Mouse (Mus musculus): ENCODE measurements at regions not wholly inside any gene's neighbourhood (a gene's known extent, or its start where the extent isn't known, plus 50 kb on each side); places are given as distances from the start of the nearest gene placed in this dataset.

DNA sequence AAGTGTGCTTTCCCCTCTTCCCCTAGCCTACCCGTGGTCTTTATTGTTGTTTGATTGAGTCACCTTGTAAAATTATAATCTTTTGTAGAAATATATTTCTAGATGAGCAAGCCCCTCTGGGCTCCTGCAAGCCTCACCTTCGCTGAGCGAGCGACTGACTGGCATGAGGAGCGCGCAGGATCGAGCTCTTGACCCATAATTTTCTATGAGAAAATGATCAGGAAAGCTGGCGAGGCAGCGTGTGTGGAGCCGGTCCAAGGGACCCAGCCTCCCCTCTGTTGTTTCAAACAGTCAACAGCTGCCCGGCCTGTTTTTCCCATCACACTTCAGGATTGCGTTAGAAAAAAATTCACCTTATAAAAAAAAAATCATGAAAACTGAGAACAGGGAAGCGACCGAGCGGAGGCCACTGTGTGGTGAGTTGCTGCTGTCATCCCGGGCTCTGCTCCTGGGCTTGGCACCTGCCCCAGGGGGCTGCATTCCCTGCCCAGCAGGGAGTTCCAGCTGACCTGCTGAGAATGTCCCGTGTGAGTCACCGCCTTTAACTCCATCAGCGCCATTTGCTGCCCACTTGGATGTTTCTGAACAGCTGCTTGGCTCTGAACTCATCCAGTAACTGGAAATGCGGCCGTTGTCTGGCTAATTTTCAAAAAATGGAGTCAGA, 180.5 kb upstream of the Runx1 start:
- no peak for ATAC-seq

DNA sequence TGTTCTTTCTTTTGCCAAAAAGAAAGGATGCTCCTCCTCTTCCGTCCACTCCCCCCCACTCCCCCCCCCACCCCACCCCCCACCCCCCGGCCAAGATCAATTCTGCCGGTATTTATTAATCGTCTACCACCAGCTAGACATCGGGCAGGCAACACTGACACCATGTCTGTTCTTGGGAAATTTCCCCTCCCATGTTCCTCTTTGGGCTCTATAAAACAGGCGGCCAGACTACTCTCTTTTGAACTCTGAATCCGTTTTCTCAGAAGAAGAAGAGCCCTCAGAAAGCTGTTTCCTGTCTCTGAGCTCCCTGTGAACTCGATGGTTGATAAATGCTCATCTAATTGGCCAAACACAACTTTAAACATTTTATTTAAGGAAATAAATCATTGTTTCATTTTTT, 179.5 kb upstream of the Runx1 start:
- ATAC-seq, result no peak

- ATAC-seq, result no peak
Measured at GRCm38 (mm10) chr16:93003830-93004229, 177.9 kb upstream of the Runx1 start.

DNA sequence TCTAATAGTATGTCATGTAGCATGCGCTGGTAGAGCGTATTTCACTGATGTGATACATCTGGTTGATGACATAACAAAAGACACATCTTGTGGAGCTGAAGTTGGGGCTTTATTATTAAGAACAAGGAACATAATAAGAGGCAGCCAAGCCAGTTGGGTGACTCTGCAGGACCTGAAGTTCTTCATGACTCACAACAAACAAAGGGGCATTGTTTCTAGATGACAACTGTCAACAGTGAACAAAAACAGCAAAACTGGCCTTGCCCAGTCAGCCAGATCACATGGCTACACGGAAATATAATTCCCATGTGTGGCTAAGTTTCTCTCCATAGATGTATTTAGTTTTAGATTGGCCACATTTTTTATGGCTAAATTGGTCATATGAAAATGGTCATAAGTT, 172.7 kb upstream of the Runx1 start:
- ATAC-seq, result no peak

DNA sequence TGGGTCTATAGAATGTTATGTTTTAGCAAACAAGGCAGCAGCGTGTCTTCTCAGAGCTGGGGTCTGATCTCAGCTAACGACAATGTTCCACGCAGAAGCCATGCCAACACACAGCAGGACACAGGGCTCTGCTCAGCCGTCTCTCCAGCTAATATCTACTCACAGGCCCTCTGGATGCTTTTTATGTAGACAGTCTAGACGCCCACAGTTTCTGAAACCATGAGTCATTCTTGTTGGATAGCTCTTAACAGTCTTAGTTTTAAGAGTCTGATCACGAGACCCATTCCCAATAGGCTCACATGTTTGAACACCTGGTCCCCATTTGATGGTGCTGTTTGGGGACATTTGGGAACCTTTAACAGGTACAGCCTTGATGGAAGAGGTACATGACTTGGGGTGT, 171.7 kb upstream of the Runx1 start:
- no peak for ATAC-seq

DNA sequence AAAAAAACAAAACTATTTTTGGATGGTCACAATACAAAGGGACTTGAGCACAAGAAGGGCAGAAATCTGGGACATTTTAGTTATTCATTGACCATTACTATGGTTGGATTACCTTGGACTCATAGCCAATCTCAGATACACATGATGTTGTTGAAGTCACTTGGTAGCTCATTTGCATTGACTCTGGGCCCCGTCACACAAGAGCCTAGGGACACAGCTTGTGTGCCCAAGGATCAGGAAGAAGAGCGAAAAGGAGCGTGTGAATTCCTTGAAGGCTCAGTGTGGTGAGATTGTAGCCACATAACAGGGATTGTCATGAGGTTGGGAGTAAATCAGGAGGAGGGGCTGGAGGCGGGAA, 170.0 kb upstream of the Runx1 start:
- ATAC-seq, result no peak

- peak; percentile 19 for ATAC-seq
Measured at GRCm38 (mm10) chr16:92995132-92995992, 169.4 kb upstream of the Runx1 start.

DNA sequence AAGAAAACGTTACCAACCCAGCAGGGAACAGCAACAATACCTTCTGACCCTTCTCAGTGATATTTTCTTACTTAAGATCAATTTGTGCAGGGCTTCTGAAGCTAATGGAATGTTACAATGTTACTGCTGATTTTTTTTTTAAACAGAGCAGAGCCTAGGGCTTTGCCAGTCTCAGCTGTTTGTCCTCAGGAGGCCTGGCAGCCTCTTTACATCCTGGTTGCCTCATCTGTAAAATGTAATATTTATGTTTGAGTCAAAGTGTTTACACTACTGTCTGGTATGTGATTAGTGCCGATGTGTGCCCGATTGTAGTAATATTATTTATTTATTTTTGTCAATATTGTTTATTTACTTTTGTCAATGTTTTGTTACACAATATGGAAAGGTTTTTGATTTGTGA, 166.9 kb upstream of the Runx1 start:
- no peak for ATAC-seq

DNA sequence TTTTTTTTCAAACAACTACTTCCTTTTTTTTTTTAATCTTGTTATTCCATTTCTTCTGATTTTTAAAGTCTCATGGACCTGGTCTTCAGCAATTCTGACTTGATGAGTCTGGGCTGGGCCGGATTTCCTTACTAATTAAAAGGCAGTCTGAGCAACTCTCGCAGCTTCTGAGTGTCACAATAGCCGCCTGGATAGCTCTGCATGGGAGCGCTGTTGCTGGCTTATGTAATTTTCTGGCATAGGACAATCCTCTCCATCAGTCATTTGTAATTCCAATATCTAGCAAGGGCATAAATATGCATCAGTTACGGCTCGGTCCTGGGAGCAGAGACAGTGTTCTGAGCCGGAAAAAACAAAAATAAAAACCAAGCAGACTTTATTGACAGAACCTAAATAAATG, 165.5 kb upstream of the Runx1 start:
- ATAC-seq, result no peak

DNA sequence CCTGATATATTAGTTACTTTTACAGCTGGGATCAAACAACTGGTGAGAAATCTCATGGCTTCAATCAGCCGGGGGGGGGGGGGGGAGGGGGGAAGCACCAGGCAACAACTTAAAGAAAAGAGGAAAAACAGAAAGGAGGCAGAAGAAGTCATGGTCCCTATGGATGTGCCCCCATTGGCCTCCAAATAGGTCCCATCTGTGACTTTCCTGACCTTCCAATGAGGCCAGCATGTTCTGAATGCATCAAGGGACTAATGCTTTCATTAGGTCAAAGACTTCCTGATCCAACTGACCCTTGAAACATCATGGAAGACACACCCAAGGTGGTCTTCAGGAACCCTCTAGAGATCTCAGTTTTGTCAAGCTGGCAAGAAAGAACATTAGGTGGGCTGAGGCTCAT, 162.5 kb upstream of the Runx1 start:
- no peak for ATAC-seq

DNA sequence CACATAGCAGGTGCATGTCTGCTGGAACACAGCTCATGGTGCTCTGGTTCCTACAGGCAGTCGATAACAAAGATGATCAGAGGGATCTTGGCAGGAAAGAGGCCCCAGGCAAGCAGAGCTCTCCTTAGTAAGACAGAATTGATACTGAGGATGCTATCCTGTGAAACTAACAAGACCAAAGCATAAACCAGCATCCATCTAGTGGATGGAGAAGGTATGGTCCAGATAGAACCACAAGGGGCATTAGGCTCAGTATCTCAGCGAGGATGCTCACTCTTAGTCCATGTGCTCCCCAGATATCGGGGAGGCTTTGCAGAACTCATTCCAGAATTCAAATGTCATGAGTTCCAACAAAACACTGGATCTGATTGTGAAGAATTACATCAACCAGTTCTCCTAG, 162.1 kb upstream of the Runx1 start:
- no peak for ATAC-seq

DNA sequence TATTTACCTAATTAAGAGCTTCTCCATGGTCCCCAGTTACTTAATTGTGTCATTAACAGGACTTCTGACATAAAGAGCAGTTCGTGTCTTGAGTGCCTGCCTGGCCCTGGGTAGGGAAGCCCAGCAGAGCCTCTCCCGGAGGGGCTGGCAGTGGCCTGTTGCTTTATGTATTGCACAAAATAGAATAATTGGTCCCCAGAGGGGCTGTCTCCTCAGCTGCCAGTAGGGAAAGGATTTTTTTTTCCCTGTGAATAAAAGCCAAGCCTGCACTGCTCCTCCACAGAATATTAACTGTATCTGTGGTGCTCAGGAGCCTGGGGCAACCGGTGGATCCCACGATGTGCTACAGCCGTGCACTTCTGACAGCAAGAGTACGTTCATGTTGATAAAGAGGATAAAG, 159.8 kb upstream of the Runx1 start:
- ATAC-seq, result no peak

DNA sequence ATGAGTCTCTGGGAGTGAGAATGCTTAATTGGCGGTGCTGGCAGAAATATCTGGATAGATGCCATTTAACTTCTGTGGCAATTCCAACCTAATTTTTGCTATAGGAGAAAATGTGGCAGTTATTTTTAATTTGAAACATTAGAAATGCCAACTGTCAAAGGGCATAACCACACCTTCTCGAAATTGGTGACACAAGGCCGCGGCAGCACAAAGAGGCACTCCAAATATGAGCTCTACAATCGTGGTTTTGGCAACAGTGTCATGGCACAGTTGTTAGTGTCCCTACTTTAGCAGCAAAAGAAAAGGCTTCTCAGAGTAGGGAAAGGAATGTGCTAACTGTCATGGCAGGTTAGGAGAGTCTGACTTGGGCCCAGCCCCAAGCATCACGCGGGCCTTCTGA, 157.0 kb upstream of the Runx1 start:
- ATAC-seq, result no peak

DNA sequence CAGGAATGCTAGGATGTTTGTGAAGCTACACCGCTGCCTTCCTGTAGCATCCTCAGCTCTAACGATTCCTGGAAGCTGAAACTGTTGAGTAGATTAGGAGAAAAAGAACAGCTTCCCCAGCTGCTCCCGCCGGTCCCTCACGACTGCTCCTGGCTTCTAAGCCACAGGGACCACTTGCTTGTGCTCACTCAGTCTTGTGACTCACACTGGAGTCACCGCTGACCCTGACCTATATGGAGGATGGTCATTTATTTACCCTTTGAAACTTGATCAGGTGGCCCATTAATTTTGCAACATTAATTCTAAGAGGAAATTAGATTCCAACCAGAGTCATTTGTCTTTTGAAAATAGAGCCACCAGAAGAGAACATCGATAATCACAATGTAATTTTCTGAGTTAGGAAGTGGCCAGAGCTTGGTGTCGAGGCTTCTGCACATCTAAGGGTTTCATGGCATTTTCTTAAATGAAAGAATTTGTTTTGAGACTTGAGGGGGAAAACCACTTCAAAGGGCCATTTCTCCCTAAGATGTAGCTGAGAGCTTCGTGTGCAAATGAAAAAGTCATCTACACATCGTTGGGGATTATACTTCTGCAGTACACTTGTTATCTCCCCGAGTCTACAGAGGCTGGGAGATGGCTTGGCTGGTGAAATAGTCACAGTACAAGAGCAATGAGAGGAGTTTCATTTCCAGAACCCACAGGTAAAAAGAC, 153.8 kb upstream of the Runx1 start:
- ATAC-seq, result no peak

DNA sequence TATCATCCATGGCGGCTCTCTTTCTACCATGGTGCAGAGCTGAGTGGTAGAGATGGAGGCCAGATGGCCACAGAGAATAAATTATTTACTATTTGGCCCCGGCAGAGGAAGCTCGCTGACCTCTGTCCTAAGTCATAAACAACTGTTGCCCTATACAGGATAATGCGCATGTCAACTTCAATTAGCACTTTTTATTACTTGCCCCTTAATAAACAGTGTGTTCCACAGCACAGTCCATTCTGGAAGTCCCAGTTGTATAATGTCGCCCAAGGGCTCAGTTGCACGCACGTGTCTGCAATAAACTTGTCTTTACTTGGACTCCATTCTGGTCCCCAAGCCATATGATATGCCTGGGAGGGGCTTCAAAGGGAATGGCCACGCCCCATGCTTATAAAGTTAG, 150.1 kb upstream of the Runx1 start:
- no peak for ATAC-seq

DNA sequence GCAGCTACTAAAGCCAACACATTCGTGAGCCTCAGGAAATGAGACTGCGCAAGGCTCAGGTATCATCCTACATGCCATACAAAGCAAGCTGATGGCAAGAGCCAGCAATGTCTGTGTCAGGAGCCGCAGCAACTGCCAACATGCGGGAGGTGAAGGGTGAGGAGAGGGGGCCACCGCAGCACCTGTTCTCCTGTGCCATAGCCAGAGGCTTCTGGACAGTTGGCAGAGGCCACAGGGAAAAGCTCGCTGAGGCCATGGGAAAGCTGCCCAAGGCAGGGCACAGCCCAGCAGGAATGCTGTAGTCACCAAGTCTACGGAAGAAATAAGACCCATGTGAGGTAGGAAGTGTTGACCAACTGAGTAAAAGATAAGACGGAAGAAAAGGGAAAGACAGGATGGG, 149.1 kb upstream of the Runx1 start:
- ATAC-seq, result no peak

DNA sequence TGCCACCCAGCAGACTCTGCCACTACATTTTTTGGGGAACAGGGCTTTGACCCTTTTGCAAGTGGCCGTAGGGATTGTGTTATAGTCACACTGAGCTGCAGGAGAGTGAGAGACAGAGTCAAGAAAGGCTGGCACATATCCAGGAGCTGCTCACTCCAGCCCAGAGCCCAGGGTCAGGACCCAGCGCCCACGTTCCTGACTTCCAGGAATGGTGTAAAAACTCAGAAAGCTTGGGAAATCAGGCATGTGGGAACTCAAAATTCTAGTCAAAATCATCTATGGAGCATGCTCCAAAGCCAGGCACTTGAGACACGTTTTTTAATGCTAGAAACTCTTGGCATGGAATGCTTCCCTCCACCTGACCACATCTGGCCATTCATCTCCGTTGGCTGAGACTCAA, 146.7 kb upstream of the Runx1 start:
- no peak for ATAC-seq

DNA sequence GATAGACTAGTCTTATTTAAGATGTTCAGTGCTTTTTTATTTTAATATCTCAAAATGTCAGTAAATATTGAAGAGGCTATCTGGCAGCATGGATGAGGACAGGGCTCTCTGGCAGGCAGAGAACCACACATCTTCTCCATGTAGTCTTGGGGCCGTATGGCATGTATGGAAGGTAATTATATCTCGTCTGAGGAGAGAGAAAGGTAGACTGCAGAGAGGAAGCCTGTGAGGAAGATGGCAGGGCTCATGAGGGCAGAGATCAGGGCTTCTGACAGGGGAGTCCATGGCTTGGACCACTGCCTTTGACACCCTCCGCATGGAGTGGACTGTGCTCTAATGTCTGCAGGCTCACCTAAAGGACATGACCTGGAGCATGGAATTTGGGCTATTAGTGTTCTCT, 146.0 kb upstream of the Runx1 start:
- no peak for ATAC-seq

DNA sequence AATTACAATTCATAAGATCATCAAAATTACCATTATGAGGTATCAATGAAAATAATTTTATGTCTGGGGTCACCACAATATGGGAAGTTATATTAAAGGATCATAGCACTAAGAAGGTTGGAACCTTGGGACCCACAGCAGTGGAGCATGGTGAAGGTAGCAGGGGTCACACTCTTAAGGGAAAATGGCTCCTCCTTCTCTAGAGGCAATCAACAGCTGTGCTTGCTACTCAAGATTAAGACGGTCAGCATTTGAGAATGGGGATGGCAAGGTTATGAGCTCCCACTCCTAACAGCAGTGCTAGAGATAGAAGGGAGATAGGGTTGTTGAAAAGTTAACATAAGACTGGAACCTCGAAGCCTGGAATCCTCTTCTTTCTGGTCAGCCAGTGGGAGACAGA, 144.6 kb upstream of the Runx1 start:
- ATAC-seq, result no peak

DNA sequence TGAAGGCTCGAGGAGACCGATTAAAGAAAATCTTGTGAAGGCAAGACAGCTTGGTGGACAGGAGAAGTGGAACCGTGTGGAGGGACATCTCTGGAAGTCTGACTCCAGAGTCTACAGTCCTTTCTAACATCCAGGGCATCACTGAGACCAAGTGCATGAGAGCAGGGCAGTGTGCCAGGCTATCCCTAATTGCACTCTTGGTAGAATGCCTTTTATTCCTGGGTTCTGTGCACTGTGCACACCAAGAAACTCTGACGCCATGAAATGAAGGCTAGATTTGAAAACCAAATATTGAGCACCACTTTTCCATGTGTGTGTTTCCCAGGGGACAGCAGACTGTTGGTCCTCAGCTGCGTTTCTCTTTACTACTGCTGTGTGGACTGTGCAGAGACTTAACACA, 143.1 kb upstream of the Runx1 start:
- no peak for ATAC-seq

- ATAC-seq, result no peak
Measured at GRCm38 (mm10) chr16:92966069-92966866, 140.3 kb upstream of the Runx1 start.

DNA sequence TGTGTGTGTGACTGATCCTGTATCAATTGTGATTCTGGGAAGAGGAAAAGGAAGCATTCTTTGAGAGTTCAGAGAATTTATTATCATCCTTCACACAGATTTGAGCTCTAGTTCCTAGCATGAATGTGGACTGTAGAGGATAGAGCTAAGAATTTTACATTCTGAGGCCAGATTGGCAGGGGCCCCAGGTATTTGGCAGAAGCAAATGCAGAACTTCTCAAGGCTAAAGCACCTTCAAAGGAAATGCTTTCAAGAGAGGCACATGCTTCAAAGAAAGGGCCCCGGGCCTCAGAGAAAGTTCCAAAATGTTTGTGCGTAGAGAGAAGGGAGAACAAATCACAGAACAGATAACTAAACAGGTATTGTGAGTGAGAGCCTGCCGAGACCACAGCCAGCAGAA, 139.7 kb upstream of the Runx1 start:
- ATAC-seq, result no peak

- ATAC-seq, result no peak
Measured at GRCm38 (mm10) chr16:92963582-92963981, 137.6 kb upstream of the Runx1 start.
